Mouse (Mus musculus) limb, embryonic 10.5 days (tissue): ENCODE data around the gene Ankrd23. TPM values are rescaled to one million over a fixed set of nuclear protein-coding genes. Genes with fewer than 3 reads are reported as not detected.
A peak's percentile ranks its signal among the peaks of the same experiment; 100 is the strongest.

ENCODE experiments used
- DNase-seq: peaks from one replicate; pipeline ENCODE4 v3.0.0-alpha.2; 2017; ENCODE audit warnings: low spot score
- H3K27ac ChIP-seq: fragments of 300-500 bp; sonication (generic); 2 replicates; pipeline ENCODE4 v1.5.1; 2016; ENCODE audit warnings: mild to moderate bottlenecking
- H3K27me3 ChIP-seq: fragments of 300-500 bp; sonication (generic); 2 replicates; pipeline ENCODE4 v1.6.1; 2016; ENCODE audit warnings: low read depth, mild to moderate bottlenecking; ENCODE audit not compliant: poor library complexity, severe bottlenecking
- H3K36me3 ChIP-seq: fragments of 300-500 bp; sonication (generic); 2 replicates; pipeline ENCODE4 v1.6.1; 2016; ENCODE audit warnings: mild to moderate bottlenecking, moderate library complexity
- H3K4me1 ChIP-seq: fragments of 300-500 bp; sonication (generic); 2 replicates; pipeline ENCODE4 v1.6.1; 2016
- H3K4me3 ChIP-seq: fragments of 300-500 bp; sonication (generic); 2 replicates; pipeline ENCODE4 v1.5.1; 2016; ENCODE audit warnings: mild to moderate bottlenecking, moderate library complexity
- H3K9me3 ChIP-seq: fragments of 300-500 bp; sonication (generic); replicated peaks from 2 replicates; pipeline ENCODE4 v1.6.1; 2016; ENCODE audit warnings: mild to moderate bottlenecking
- WGBS: fragments of 180-500 bp; shearing (Covaris S2); methylation state at CpG from one replicate; pipeline ENCODE4 v1.1.7; 2016; 5-methylcytosine and 5-hydroxymethylcytosine counted together
- polyA plus RNA-seq: library from polyadenylated mRNA; unstranded; fragments of >200 nt; fragmentation: Nextera tagmentation; extraction: Ambion mirVana; gene quantifications from 2 replicates; pipeline ENCODE4 v1.2.1, GENCODE M21; 2016

The Ankrd23 gene
- polyA plus RNA-seq, 1 experiment from 2014 or later = 16.8 TPM

- Histone ChIP-seq H3K4me3 (no peak overlapping the region), H3K27ac (0 out of 2 replicates have a peak overlapping the region, but pooled peaks have one; percentile 8), H3K27me3 (no peaks in the 10 kb centered on the region), H3K36me3 (no peaks in the 10 kb centered on the region), H3K4me1 (peaks cover 92% of the 10 kb centered on the region), H3K9me3 (no peaks in the 10 kb centered on the region)
- WGBS = 85% methylated on average over 2 of the region's 2 CpGs
- DNase-seq = no peak
Observed at GRCm38 (mm10) chr1:36572140-36572700, 35.5 kb upstream of the Ankrd23 start.

- H3K4me3 ChIP-seq = no peak overlapping the region
- H3K4me1 ChIP-seq = peaks cover 92% of the 10 kb centered on the region
- H3K9me3 ChIP-seq = no peaks in the 10 kb centered on the region
- WGBS = 27% methylated on average over 6 of the region's 6 CpGs
- no peak for DNase-seq
- H3K27me3 ChIP-seq = no peaks in the 10 kb centered on the region
- H3K36me3 ChIP-seq = no peaks in the 10 kb centered on the region
- H3K27ac ChIP-seq = no peak overlapping the region
Observed at GRCm38 (mm10) chr1:36571627-36572026, 34.9 kb upstream of the Ankrd23 start.

- 92% methylated on average over 5 of the region's 5 CpGs for WGBS
- H3K27ac ChIP-seq = no peak overlapping the region; the same call in 1 of the 2 replicates
- H3K4me1 ChIP-seq = peaks cover 90% of the 10 kb centered on the region
- no peaks in the 10 kb centered on the region for H3K9me3 ChIP-seq
- no peak overlapping the region for H3K4me3 ChIP-seq
- DNase-seq = no peak
- no peaks in the 10 kb centered on the region for H3K27me3 ChIP-seq
- H3K36me3 ChIP-seq = no peaks in the 10 kb centered on the region
Observed at GRCm38 (mm10) chr1:36570320-36570719, 33.6 kb upstream of the Ankrd23 start.

- 64% methylated on average over 7 of the region's 7 CpGs for WGBS
- Histone ChIP-seq H3K36me3 (no peaks in the 10 kb centered on the region), H3K9me3 (no peaks in the 10 kb centered on the region), H3K4me3 (no peak overlapping the region), H3K27ac (peak overlapping the region; percentile 68), H3K4me1 (peaks cover 84% of the 10 kb centered on the region), H3K27me3 (no peaks in the 10 kb centered on the region)
- DNase-seq = no peak
Observed at GRCm38 (mm10) chr1:36569694-36570276, 33.1 kb upstream of the Ankrd23 start.

- WGBS = 89% methylated on average over 4 of the region's 4 CpGs
- DNase-seq = no peak
- H3K27me3 ChIP-seq = no peaks in the 10 kb centered on the region
- H3K4me3 ChIP-seq = no peak overlapping the region
- no peak overlapping the region for H3K27ac ChIP-seq
- H3K4me1 ChIP-seq = peaks cover 83% of the 10 kb centered on the region
- no peaks in the 10 kb centered on the region for H3K9me3 ChIP-seq
- H3K36me3 ChIP-seq = no peaks in the 10 kb centered on the region
Observed at GRCm38 (mm10) chr1:36568776-36569175, 32.1 kb upstream of the Ankrd23 start.

GRCm38 (mm10) chr1:36567818-36568603, 31.3 kb upstream of the Ankrd23 start:
- H3K9me3 ChIP-seq = no peaks in the 10 kb centered on the region
- no peak for DNase-seq
- H3K36me3 ChIP-seq = no peaks in the 10 kb centered on the region
- H3K27ac ChIP-seq = peak overlapping the region; percentile 62
- peaks cover 84% of the 10 kb centered on the region for H3K4me1 ChIP-seq
- H3K27me3 ChIP-seq = no peaks in the 10 kb centered on the region
- WGBS = 53% methylated on average over 21 of the region's 21 CpGs
- no peak overlapping the region for H3K4me3 ChIP-seq

GRCm38 (mm10) chr1:36566425-36566824, 29.7 kb upstream of the Ankrd23 start:
- Histone ChIP-seq H3K27ac (peak overlapping the region; percentile 77), H3K36me3 (no peaks in the 10 kb centered on the region), H3K4me3 (no peak overlapping the region; the same call in 1 of the 2 replicates), H3K9me3 (no peaks in the 10 kb centered on the region), H3K27me3 (no peaks in the 10 kb centered on the region), H3K4me1 (peaks cover 84% of the 10 kb centered on the region)
- WGBS = 12% methylated on average over 2 of the region's 2 CpGs
- no peak for DNase-seq

- no peak for DNase-seq
- WGBS = 79% methylated on average over 6 of the region's 6 CpGs
- H3K27ac ChIP-seq = peak overlapping the region; percentile 59
- H3K27me3 ChIP-seq = no peaks in the 10 kb centered on the region
- H3K4me3 ChIP-seq = no peak overlapping the region
- no peaks in the 10 kb centered on the region for H3K36me3 ChIP-seq
- no peaks in the 10 kb centered on the region for H3K9me3 ChIP-seq
- peaks cover 88% of the 10 kb centered on the region for H3K4me1 ChIP-seq
Observed at GRCm38 (mm10) chr1:36564101-36564500, 27.4 kb upstream of the Ankrd23 start.

- DNase-seq = no peak
- Histone ChIP-seq H3K27me3 (no peaks in the 10 kb centered on the region), H3K27ac (peak overlapping the region; percentile 59), H3K4me1 (peaks cover 88% of the 10 kb centered on the region), H3K36me3 (no peaks in the 10 kb centered on the region), H3K4me3 (no peak overlapping the region), H3K9me3 (no peaks in the 10 kb centered on the region)
- 64% methylated on average over 4 of the region's 4 CpGs for WGBS
Observed at GRCm38 (mm10) chr1:36563632-36564031, 26.9 kb upstream of the Ankrd23 start.

GRCm38 (mm10) chr1:36563197-36563596, 26.5 kb upstream of the Ankrd23 start:
- 81% methylated on average over 2 of the region's 2 CpGs for WGBS
- H3K4me3 ChIP-seq = no peak overlapping the region
- DNase-seq = no peak
- H3K9me3 ChIP-seq = no peaks in the 10 kb centered on the region
- H3K4me1 ChIP-seq = peaks cover 88% of the 10 kb centered on the region
- H3K36me3 ChIP-seq = no peaks in the 10 kb centered on the region
- H3K27ac ChIP-seq = peak overlapping the region; percentile 59
- H3K27me3 ChIP-seq = no peaks in the 10 kb centered on the region

- no peaks in the 10 kb centered on the region for H3K36me3 ChIP-seq
- no peak for DNase-seq
- no peaks in the 10 kb centered on the region for H3K27me3 ChIP-seq
- no peak overlapping the region for H3K4me3 ChIP-seq
- H3K9me3 ChIP-seq = no peaks in the 10 kb centered on the region
- H3K4me1 ChIP-seq = peaks cover 82% of the 10 kb centered on the region
- H3K27ac ChIP-seq = peak overlapping the region; percentile 59
- WGBS = 60% methylated on average over 4 of the region's 4 CpGs
Observed at GRCm38 (mm10) chr1:36562388-36562787, 25.7 kb upstream of the Ankrd23 start.

- no peak overlapping the region for H3K4me3 ChIP-seq
- 32% methylated on average over 6 of the region's 6 CpGs for WGBS
- H3K27me3 ChIP-seq = no peaks in the 10 kb centered on the region
- H3K9me3 ChIP-seq = no peaks in the 10 kb centered on the region
- no peak for DNase-seq
- peaks cover 69% of the 10 kb centered on the region for H3K4me1 ChIP-seq
- H3K36me3 ChIP-seq = peaks cover under 1% of the 10 kb centered on the region; the same call in 1 of the 2 replicates
- H3K27ac ChIP-seq = peak overlapping the region; percentile 33; the same call in 1 of the 2 replicates
Observed at GRCm38 (mm10) chr1:36560903-36561302, 24.2 kb upstream of the Ankrd23 start.

- H3K27me3 ChIP-seq = no peaks in the 10 kb centered on the region
- no peak overlapping the region for H3K4me3 ChIP-seq
- peaks cover 75% of the 10 kb centered on the region for H3K4me1 ChIP-seq
- DNase-seq = no peak
- peaks cover 11% of the 10 kb centered on the region for H3K36me3 ChIP-seq
- H3K9me3 ChIP-seq = no peaks in the 10 kb centered on the region
- 61% methylated on average over 5 of the region's 5 CpGs for WGBS
- H3K27ac ChIP-seq = peak overlapping the region; percentile 99
Observed at GRCm38 (mm10) chr1:36559888-36560287, 23.2 kb upstream of the Ankrd23 start.
